Mouse (Mus musculus): ENCODE results near the gene Zfp316. TPM values are rescaled to one million over a fixed set of nuclear protein-coding genes. Genes with fewer than 3 reads are reported as not detected.

Zfp316 gene
- 1 to 10 TPM; 6.7 to 6.8 TPM for total RNA-seq (2021)
- long read RNA-seq, experiment 1: 0 reads
- long read RNA-seq, experiment 2: 0 reads

GRCm38 (mm10) chr5:143269363-143270150 lies at the start of gene Zfp316:
Gene Zfp316 (minus strand): TSS chr5:143270022.
- DNase-seq (ENCODE audit: low spot score in 2 of 2): peak; percentile 59 to 75

DNA sequence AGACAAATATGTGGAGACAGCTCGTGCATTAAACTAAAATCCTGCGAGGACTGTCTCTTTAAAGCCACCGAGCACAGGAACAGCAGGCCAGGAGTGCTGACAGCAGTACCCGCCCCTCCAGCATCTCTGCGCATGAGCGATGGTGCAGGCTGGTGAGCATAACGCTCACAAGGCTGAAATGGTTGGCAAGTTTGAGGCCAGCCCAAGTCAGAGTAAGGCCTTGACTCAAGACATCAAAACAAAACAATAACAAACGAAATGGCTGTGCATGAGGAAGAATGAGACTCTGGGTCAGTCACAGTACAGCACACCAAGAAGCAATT lies 47.4 kb upstream of the Zfp316 start:
- DNase-seq (ENCODE audit: low spot score in 2 of 2): no peak

DNA sequence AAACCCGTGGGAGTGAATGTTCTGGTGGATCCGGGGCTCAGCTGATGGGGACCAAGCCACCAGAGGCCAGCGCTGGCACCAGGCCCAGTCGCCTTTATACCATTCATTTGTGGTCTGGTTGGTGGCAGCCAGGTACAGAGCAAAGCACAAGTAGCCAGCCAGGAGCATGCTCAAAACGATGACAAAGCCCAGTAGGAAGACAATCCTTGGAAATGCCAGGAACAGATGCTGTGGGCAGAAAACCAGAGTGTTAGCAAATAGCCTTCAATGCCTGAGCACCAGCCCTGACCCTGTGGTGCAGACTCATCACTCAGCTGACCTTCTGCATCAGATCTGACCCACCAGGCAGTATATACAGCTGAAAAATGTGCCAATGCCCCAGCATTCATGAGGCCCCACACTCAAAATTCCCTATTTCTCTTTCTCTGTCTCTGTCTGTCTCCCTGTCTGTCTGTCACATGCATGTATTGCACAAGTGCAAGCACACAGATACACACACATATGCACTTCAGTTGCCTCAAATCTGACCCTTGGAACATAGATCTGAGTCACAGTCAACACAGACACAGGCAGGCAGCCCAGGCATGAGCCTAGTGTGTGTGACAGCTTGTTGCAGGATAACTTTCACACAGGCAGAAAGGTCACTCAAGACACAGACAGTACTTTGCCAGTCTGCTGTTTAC lies 46.9 kb upstream of the Zfp316 start:
- no peak for DNase-seq (ENCODE audit: low spot score in 2 of 2)

DNA sequence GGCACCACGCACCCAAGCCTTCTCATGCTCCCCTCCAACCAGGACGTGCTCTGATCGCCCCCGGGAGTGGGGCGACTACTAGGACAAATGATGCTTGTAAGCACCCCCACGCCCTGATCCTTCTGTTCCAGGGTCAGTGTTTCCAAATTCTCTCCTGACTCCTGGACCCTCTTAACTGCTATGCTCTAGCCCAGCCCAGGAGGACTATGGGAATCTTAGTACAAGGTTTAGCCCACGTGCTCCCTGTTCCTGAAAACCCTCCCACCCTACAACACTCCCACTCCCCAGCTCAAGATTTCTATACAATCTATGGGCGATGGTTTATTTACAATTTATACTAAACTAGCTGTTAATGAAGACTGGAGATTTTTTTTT lies 45.7 kb upstream of the Zfp316 start:
- DNase-seq (ENCODE audit: low spot score in 2 of 2): no peak

- peak; percentile 92 for DNase-seq (ENCODE audit: low spot score in 2 of 2)
Observed at GRCm38 (mm10) chr5:143314730-143315513, 45.1 kb upstream of the Zfp316 start, which contains the start of gene E130309D02Rik. Gene E130309D02Rik (minus strand): TSS chr5:143315360.

- DNase-seq (ENCODE audit: low spot score in 2 of 2): no peak
Observed at GRCm38 (mm10) chr5:143314183-143314729, 44.4 kb upstream of the Zfp316 start.

DNA sequence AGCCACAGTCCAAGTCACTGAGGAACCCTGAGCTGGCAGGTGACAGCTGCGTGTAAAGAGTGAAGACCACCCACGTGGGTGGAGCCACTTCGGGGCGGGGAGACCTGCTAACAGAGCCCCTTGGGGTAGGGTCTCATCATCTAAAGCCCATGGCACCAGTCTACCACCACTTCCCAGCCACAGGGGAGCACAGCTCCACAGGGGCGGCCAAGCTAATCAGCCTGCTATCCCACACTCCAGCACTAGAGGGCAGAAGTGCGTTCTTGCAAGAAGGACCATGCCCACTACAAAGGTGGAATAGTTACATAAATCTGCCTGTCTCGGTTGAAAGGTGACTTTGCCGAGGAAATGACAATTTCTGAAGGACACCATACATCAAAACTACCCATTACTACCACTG lies 42.1 kb upstream of the Zfp316 start:
- peak in 1 of 2 experiments; percentile 73 for DNase-seq (ENCODE audit: low spot score in 2 of 2)

DNA sequence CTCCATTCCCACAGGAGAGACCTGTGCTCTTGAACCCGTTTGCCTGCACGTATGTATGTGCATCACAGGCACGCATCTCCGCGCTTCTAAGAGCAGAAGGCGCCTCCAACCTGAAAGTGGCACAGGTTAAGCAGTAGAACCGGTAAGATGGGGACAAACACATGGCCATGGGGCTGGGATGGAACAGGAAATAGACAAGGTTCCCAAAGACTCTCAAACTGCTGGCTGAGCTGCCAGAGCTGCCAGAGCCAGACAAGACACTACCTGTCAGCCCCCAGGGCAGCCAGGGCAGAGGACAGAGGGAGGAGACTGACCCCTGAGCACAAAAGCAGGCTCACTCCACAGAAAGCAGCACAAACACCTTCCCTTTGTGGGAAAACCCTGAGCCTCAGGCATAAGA lies 40.1 kb upstream of the Zfp316 start:
- DNase-seq (ENCODE audit: low spot score in 2 of 2): no peak

GRCm38 (mm10) chr5:143308825-143309224 lies 39.0 kb upstream of the Zfp316 start:
- DNase-seq (ENCODE audit: low spot score in 2 of 2): no peak

- DNase-seq (ENCODE audit: low spot score in 2 of 2): no peak
Observed at GRCm38 (mm10) chr5:143304251-143304650, 34.4 kb upstream of the Zfp316 start.

- no peak for DNase-seq (ENCODE audit: low spot score in 2 of 2)
Observed at GRCm38 (mm10) chr5:143301296-143301695, 31.5 kb upstream of the Zfp316 start.

DNA sequence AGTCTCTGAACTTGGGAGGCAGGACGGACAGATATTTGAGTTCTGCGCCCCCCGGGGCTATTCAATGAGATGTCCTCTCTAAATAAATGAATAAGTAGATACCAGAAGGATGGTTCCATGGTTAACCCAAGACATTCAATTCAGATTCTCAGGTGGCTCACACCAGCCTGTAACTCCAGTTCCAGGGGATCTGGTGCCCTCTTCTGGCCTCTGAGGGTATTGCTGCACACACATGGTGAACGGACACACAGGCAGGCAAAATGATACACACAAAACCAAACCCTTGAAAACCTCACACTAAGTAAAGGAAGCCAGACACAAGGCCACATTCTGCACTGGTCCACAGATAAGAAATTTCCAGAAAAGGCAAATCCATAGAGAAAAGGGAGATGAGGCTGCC lies 29.9 kb upstream of the Zfp316 start:
- no peak for DNase-seq (ENCODE audit: low spot score in 2 of 2)

DNA sequence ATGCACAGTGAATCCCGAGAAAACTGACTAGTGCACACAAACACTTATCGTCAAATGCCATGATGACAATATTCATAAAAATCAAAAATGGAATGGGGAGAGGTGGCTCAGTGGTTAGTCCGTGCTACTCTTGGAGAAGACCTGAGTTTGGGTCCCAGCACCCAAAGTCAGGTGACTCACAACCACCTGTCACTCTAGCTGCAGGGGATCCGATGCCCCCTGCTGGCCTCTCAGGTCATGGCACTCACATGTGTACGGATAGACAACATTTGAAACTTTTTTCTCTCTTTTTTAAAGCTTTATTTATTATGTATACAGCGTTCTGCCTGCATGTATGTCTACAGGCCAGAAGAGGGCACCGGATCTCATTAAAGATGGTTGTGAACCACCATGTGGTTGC lies 28.6 kb upstream of the Zfp316 start:
- no peak for DNase-seq (ENCODE audit: low spot score in 2 of 2)

GRCm38 (mm10) chr5:143297986-143298385 lies 28.2 kb upstream of the Zfp316 start:
- no peak for DNase-seq (ENCODE audit: low spot score in 2 of 2)

DNA sequence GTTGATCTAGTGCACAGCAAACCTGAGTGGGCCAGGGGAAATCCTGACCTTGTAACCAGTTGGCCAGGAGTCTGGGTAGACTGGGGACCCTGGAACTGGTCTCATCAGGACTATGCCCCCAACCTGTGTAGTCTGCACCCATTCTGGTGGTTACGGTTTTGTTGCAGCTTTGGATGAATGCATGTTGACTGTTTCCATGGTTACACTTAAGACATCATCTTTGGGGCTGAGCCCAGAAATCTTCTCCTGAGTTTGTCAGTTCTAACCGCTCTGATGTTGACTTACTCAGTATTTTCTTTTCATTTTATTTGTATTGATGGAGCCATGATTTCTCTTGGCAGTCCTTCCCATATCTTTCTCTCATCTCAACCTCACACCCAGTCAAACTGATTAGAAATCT lies 25.5 kb upstream of the Zfp316 start:
- no peak for DNase-seq (ENCODE audit: low spot score in 2 of 2)

DNA sequence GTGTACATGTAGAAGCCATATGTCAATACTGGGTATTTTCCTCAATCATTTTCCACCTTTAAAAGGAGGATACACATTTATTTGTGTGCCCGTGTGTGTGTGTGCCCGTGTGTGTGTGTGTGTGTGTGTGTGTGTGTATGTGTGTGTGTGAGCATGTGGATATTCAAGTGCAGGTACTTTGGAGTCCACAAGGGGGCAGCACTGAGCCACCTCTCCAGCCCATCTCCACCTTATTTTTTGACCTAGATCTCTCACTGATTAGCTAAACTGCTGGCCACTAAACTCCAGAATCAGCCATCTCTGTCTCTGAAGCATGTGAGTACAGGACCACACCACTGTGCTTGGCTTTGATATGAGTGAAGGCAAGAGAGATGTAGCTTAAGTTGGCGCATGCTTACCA lies 25.0 kb upstream of the Zfp316 start:
- no peak for DNase-seq (ENCODE audit: low spot score in 2 of 2)

DNA sequence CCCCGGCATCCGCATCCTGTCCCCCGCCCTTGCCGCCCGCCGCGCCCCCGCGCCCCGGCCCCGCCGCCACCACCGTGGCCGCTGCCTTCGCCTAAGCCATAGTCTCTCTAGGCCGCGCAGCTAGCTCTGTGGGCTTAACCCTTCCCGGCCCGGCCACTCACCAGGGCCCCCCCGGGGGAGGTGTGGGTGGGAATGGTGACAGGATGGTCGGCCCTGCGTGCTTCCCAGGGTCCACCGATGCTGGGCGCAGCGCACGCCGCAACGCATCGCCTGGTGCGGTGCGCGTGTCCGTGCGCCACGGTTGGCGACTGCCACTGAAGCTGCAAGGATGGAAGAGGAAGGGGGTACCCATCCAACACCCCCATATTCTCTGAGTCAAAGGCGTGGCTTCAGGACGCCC lies 23.6 kb upstream of the Zfp316 start, which contains the start of gene Zfp853:
Gene Zfp853, minus strand, starts transcription at position 220 of the 400 bp plus-strand sequence.
- DNase-seq (ENCODE audit: low spot score in 2 of 2): no peak

DNA sequence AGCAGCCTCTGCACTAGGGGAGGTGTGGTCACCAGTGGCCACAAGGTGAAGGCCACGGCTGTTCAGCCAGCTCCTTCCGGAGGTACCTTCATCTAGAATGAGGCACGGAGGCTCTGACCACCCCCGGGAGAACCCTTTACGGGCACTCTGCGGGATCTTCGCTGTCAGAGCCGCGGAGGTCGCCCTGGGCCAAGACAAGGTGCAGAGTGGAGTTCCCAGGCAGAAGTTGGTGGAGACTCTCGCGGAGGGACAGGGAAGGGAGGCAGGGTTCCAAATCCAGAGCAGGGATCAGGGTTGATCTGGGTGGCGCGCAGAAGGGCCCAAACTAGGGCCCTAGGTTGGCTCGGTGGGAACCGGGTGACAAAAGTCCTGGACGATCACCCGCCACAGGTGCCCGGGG lies 23.1 kb upstream of the Zfp316 start:
- DNase-seq (ENCODE audit: low spot score in 2 of 2): no peak

DNA sequence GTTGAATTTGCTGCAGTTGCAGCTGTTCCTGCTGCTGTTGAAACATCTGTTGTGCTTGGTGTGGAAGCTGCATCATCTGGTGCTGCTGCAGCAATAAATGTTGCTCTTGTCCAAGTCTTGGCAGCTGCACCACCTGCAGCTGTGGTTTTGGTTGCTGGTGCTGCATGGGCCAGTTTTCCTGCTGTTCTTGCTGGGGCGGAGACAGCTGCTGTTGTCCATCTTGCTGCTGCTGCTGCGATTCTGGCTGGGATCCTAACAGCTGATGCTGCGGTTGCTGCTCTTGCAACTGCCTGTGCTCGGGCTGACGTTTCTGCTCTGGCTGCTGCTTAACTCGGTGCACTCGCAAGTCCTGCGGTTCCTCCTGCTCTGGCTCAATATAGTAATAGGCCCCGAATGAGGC lies 19.5 kb upstream of the Zfp316 start:
- DNase-seq (ENCODE audit: low spot score in 2 of 2): no peak

DNA sequence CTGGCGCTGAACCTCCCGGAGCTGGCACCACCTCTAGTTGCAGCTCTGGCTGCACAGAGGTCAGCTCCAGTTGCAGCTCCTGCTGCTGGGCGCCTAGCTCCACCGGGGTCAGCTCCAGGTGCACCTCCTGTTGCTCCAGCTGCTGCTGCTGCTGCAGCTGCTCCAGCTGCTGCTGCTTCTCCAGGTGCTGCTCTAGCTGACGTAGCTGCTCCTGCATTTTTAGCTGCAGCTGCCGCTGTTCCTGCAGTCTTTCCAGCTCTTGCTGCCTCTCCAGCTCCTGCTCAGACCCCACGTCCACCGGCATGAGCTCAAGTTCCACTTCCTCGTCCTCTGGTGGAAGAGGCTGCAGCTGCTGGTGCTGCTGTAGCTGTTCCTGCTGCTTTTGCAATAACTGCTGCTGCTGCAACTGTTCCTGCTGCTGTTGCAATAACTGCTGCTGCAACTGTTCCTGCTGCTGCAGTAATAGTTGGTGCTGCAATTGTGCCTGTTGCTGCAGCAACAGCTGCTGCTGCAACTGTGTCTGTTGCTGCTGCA lies 18.6 kb upstream of the Zfp316 start:
- no peak for DNase-seq (ENCODE audit: low spot score in 2 of 2)

GRCm38 (mm10) chr5:143287774-143288328 lies 18.0 kb upstream of the Zfp316 start:
- DNase-seq (ENCODE audit: low spot score in 2 of 2): no peak

Data from gastrocnemius, postnatal 4 days (tissue).